Mouse (Mus musculus): Measurements from ENCODE around the gene Mtor. TPM values are rescaled to one million over a fixed set of nuclear protein-coding genes. Genes with fewer than 3 reads are reported as not detected.

The Mtor gene
- polyA plus RNA-seq, 1 experiment from 2014 or later = 23.8 TPM

GRCm38 (mm10) chr4:148527158-148527910 is 78.9 kb downstream of the Mtor start:
- 93% methylated on average over 10 of the region's 10 CpGs for WGBS
- no peaks in the 10 kb centered on the region for H3K4me1 ChIP-seq

GRCm38 (mm10) chr4:148530351-148530750 is 81.9 kb downstream of the Mtor start:
- no peak overlapping the region for H3K4me3 ChIP-seq
- H3K4me1 ChIP-seq = no peaks in the 10 kb centered on the region
- no peak overlapping the region for H3K4me2 ChIP-seq
- H3K27ac ChIP-seq = no peak overlapping the region
- ATAC-seq (replicated peaks) = no peak
- WGBS = 97% methylated on average over 5 of the region's 5 CpGs
- no peaks in the 10 kb centered on the region for H3K9me3 ChIP-seq
- no peaks in the 10 kb centered on the region for H3K27me3 ChIP-seq (replicated peaks)
- no peak overlapping the region for H3K9ac ChIP-seq
- H3K36me3 ChIP-seq (replicated peaks) = peaks cover 84% of the 10 kb centered on the region

More at GRCm38 (mm10) chr4:148527158-148527910, 78.9 kb downstream of the Mtor start:
- Histone ChIP-seq H3K9ac (no peak overlapping the region), H3K36me3 (replicated peaks) (peaks cover 64% of the 10 kb centered on the region), H3K27me3 (replicated peaks) (no peaks in the 10 kb centered on the region), H3K9me3 (no peaks in the 10 kb centered on the region), H3K4me2 (no peak overlapping the region), H3K4me3 (no peak overlapping the region), H3K27ac (no peak overlapping the region)
- no peak for ATAC-seq (replicated peaks)

GRCm38 (mm10) chr4:148530778-148531177 is 82.4 kb downstream of the Mtor start:
- Histone ChIP-seq H3K36me3 (replicated peaks) (peaks cover 84% of the 10 kb centered on the region), H3K27me3 (replicated peaks) (no peaks in the 10 kb centered on the region), H3K27ac (no peak overlapping the region), H3K4me1 (no peaks in the 10 kb centered on the region), H3K4me2 (no peak overlapping the region), H3K9me3 (no peaks in the 10 kb centered on the region), H3K9ac (no peak overlapping the region), H3K4me3 (no peak overlapping the region)
- no peak for ATAC-seq (replicated peaks)
- WGBS = 94% methylated on average over 6 of the region's 6 CpGs

GRCm38 (mm10) chr4:148531341-148531740 is 82.9 kb downstream of the Mtor start:
- 81% methylated on average over 4 of the region's 4 CpGs for WGBS
- no peak for ATAC-seq (replicated peaks)
- H3K27me3 ChIP-seq (replicated peaks) = no peaks in the 10 kb centered on the region
- H3K4me2 ChIP-seq = no peak overlapping the region
- no peaks in the 10 kb centered on the region for H3K9me3 ChIP-seq
- H3K9ac ChIP-seq = no peak overlapping the region
- no peak overlapping the region for H3K4me3 ChIP-seq
- peaks cover 83% of the 10 kb centered on the region for H3K36me3 ChIP-seq (replicated peaks)
- no peak overlapping the region for H3K27ac ChIP-seq
- H3K4me1 ChIP-seq = no peaks in the 10 kb centered on the region

- H3K4me3 ChIP-seq = no peak overlapping the region
- H3K4me1 ChIP-seq = no peaks in the 10 kb centered on the region
- no peaks in the 10 kb centered on the region for H3K9me3 ChIP-seq
- no peak for ATAC-seq (replicated peaks)
- peaks cover 83% of the 10 kb centered on the region for H3K36me3 ChIP-seq (replicated peaks)
- WGBS = 96% methylated on average over 3 of the region's 3 CpGs
- no peak overlapping the region for H3K27ac ChIP-seq
- no peak overlapping the region for H3K9ac ChIP-seq
- no peak overlapping the region for H3K4me2 ChIP-seq
- no peaks in the 10 kb centered on the region for H3K27me3 ChIP-seq (replicated peaks)
Observed at GRCm38 (mm10) chr4:148532516-148532915, 84.1 kb downstream of the Mtor start.

- H3K27ac ChIP-seq = no peak overlapping the region
- WGBS = 84% methylated on average over 12 of the region's 12 CpGs
- H3K9ac ChIP-seq = no peak overlapping the region
Observed at GRCm38 (mm10) chr4:148533613-148534328, 85.4 kb downstream of the Mtor start.

GRCm38 (mm10) chr4:148535876-148536275 is 87.5 kb downstream of the Mtor start:
- H3K27ac ChIP-seq = no peak overlapping the region
- no peaks in the 10 kb centered on the region for H3K27me3 ChIP-seq (replicated peaks)
- WGBS = 99% methylated on average over 3 of the region's 3 CpGs
- H3K4me3 ChIP-seq = no peak overlapping the region
- no peaks in the 10 kb centered on the region for H3K9me3 ChIP-seq
- H3K4me2 ChIP-seq = no peak overlapping the region
- no peaks in the 10 kb centered on the region for H3K4me1 ChIP-seq
- H3K36me3 ChIP-seq (replicated peaks) = peaks cover 93% of the 10 kb centered on the region
- H3K9ac ChIP-seq = no peak overlapping the region
- ATAC-seq (replicated peaks) = no peak

More at GRCm38 (mm10) chr4:148533613-148534328, 85.4 kb downstream of the Mtor start:
- no peak; the same call in 1 of the 2 replicates for ATAC-seq (replicated peaks)
- no peak overlapping the region for H3K4me2 ChIP-seq
- H3K4me3 ChIP-seq = no peak overlapping the region
- H3K36me3 ChIP-seq (replicated peaks) = peaks cover 89% of the 10 kb centered on the region
- H3K27me3 ChIP-seq (replicated peaks) = no peaks in the 10 kb centered on the region
- no peaks in the 10 kb centered on the region for H3K9me3 ChIP-seq
- no peaks in the 10 kb centered on the region for H3K4me1 ChIP-seq

GRCm38 (mm10) chr4:148549106-148549505 is 100.7 kb downstream of the Mtor start:
- Histone ChIP-seq H3K36me3 (replicated peaks) (peaks cover 87% of the 10 kb centered on the region), H3K9me3 (no peaks in the 10 kb centered on the region), H3K4me2 (no peak overlapping the region), H3K27me3 (replicated peaks) (no peaks in the 10 kb centered on the region), H3K4me1 (no peaks in the 10 kb centered on the region), H3K9ac (no peak overlapping the region), H3K4me3 (no peak overlapping the region), H3K27ac (no peak overlapping the region)
- 88% methylated on average over 4 of the region's 4 CpGs for WGBS
- ATAC-seq (replicated peaks) = no peak

- Histone ChIP-seq H3K36me3 (replicated peaks) (peaks cover 59% of the 10 kb centered on the region), H3K4me3 (peak overlapping the region; percentile 97), H3K9me3 (no peaks in the 10 kb centered on the region), H3K27ac (peak overlapping the region; percentile 97), H3K4me1 (peaks cover 12% of the 10 kb centered on the region), H3K9ac (peak overlapping the region; percentile 98), H3K4me2 (peak overlapping the region; percentile 63), H3K27me3 (replicated peaks) (no peaks in the 10 kb centered on the region)
- peak; percentile 55 for ATAC-seq (replicated peaks)
- 29% methylated on average over 6 of the region's 6 CpGs for WGBS
Observed at GRCm38 (mm10) chr4:148557766-148558165, 109.4 kb downstream of the Mtor start.

- ATAC-seq (replicated peaks) = peak; percentile 95
- H3K4me2 ChIP-seq = peak within 1 kb of the TSS; percentile 63
- H3K27me3 ChIP-seq (replicated peaks) = no peaks in the 10 kb centered on the region
- peak within 1 kb of the TSS; percentile 97 for H3K4me3 ChIP-seq
- WGBS = under 1% methylated on average over 58 of the region's 63 CpGs
- H3K9ac ChIP-seq = peak within 1 kb of the TSS; percentile 98
- peaks cover 12% of the 10 kb centered on the region for H3K4me1 ChIP-seq
- peaks cover 59% of the 10 kb centered on the region for H3K36me3 ChIP-seq (replicated peaks)
- H3K9me3 ChIP-seq = no peaks in the 10 kb centered on the region
- peak within 1 kb of the TSS; percentile 97 for H3K27ac ChIP-seq
Observed at GRCm38 (mm10) chr4:148558297-148559000, 110.0 kb downstream of the Mtor start, which contains the start of gene Exosc10. TSS of gene Exosc10 (plus strand) at chr4:148558429.

- H3K27ac ChIP-seq = no peak overlapping the region
- no peak overlapping the region for H3K4me3 ChIP-seq
- H3K9ac ChIP-seq = no peak overlapping the region
- peaks cover 75% of the 10 kb centered on the region for H3K36me3 ChIP-seq (replicated peaks)
- no peaks in the 10 kb centered on the region for H3K9me3 ChIP-seq
- H3K27me3 ChIP-seq (replicated peaks) = no peaks in the 10 kb centered on the region
- H3K4me2 ChIP-seq = no peak overlapping the region
- H3K4me1 ChIP-seq = peaks cover 11% of the 10 kb centered on the region
- 96% methylated on average over 17 of the region's 17 CpGs for WGBS
- ATAC-seq (replicated peaks) = no peak
Observed at GRCm38 (mm10) chr4:148562676-148563075, 114.3 kb downstream of the Mtor start.

GRCm38 (mm10) chr4:148563595-148563994 is 115.2 kb downstream of the Mtor start:
- Histone ChIP-seq H3K27ac (no peak overlapping the region), H3K9me3 (no peaks in the 10 kb centered on the region), H3K4me3 (no peak overlapping the region), H3K36me3 (replicated peaks) (peaks cover 84% of the 10 kb centered on the region), H3K4me1 (peaks cover 7% of the 10 kb centered on the region), H3K9ac (no peak overlapping the region), H3K27me3 (replicated peaks) (no peaks in the 10 kb centered on the region), H3K4me2 (no peak overlapping the region)
- ATAC-seq (replicated peaks) = no peak
- WGBS = 99% methylated on average over 12 of the region's 12 CpGs

All from midbrain, embryonic 15.5 days (tissue).